Mouse (Mus musculus): Measurements from ENCODE around the gene Tubb4b. TPM values are rescaled to one million over a fixed set of nuclear protein-coding genes. Genes with fewer than 3 reads are reported as not detected.

Tubb4b gene
- total RNA-seq, 1 experiment from 2014 or later, result 222 TPM

DNA sequence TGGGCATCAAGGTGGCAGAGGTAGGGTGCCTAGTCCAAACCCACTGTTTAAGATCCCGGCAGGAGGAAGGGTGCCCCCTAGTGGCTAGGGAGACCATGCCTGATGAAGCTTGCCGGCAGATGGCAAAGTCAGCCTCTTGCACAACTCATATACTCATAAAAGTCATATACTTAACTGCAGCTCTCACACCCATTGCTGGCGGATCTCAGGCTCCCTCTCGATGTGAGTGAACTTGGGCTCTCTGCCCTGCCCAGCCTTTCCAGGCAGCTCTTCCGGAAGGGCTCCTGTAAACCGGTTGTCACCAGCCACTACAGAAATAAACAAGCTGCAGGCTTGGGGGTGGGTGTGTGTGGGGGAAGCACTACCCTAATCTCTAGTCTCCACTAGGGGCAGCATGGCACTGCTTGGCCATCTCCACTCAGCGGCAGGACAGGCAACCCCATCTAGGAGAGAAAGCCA is 4.0 kb upstream of the Tubb4b start:
- peak; percentile 47 for ATAC-seq (ENCODE audit: extremely low read depth, insufficient number of reproducible peaks, low FRiP score, poor library complexity, severe bottlenecking)

DNA sequence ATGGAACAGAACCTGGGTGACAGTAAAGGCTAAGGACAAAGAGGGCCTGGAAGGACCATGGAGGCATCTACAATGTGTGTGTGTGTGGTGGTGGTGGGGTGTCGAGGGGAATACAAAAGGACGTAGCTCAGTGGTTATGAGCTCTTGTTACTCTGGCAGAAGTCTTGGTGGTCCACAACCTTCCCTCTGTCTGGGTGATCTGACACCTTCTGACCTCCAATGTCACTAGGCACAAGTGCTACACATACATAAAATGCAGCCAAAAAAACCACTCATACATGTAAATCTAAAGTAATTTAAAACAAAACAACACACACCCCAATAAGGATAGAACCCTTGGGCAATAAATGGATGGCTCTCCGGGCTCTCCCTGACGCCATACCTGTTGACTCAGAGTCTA is 2.9 kb upstream of the Tubb4b start:
- ATAC-seq (ENCODE audit: extremely low read depth, insufficient number of reproducible peaks, low FRiP score, poor library complexity, severe bottlenecking), result no peak

DNA sequence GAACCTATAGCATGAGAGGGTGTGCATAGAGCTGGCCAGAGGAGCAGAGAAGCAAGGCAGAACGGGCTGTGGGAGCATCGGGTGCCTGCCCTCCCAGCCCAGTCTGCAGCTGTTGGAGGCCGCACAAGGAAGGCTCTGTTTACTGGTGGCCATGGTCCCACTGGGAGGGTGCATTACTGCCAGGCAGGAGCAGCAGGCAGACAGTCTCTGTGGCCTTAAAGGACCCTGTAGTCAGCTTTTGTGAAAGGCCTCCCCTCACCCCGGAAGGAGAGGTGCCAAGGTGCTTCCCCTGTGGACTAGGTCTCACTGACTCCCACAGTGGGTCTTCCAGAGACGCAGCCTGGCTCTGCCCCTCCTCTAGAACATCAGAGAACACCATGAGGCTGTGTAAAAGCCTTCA is 2.4 kb upstream of the Tubb4b start:
- no peak for ATAC-seq (ENCODE audit: extremely low read depth, insufficient number of reproducible peaks, low FRiP score, poor library complexity, severe bottlenecking)

DNA sequence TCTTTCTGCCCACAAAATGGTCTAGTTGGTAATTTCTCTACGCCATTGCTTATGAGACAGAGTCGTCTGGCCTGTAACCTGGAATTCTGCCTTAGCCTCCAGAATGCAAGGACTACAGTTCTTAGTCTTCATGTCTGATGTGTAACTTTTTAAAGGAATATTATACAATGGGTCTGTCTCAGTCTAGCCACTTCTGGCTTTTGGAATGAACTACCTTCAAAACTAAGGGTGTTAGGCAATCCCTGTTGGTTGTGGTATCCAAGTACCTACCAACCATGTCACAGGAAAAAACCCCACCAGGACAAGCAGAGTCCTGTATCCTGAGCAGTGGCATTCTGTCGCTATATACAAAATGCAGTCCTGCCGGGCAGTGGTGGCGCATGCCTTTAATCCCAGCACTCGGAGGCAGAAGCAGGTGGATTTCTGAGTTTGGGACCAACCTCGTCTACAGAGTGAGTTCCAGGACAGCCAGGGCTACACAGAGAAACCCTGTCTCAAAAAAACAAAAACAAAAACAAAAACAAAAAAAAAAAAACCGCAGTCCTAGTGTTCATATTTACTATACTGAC is 1.4 kb upstream of the Tubb4b start:
- ATAC-seq (ENCODE audit: extremely low read depth, insufficient number of reproducible peaks, low FRiP score, poor library complexity, severe bottlenecking), result no peak

DNA sequence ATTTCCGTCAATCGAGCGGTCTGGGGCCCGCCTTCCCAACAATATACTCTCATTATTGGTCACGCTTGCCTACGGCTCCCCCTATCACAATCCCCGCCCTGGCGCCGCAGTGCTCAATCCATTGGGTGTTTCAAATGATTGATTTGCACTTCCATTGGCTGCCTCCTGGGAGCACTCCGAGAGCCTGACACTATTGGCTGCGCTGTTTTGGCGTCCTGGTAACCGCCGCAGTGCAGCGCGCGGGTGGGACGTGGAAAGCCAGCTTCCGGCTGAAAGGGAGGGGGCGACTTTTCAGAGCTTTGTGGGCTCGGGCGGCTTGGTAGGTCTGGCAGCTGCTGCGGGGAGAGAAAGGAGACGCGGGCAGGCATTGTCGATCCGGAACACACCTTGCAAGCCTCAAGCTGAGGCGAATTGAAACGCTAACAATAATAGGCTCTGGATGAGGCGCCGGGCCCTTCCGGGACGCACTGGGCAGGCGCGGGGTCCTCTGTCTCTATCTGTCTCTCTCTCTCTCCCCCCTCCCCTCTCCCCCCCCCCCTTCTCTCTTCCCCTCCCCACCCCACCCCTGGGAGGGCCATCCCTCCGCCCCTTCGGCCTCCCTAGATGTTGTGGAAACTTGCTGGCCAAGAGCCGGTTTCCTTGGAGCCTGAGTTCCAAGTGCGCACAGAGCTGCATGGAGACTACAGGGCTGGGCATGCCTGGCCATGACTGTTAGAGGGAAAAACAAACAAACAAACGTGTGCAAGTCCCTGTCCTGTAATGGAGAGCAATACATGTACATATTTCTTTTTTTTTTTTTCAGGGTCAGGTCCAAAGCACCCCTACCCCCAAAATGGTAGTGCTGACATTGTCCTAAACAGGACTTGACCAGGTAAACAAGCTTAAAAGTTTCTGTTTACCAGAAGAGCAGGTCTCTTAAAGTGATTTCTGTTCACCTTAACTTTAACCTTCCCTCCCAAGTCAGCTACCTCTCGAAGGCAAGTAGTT is 557 bp upstream of the Tubb4b start:
- peak; percentile 80 for ATAC-seq (ENCODE audit: extremely low read depth, insufficient number of reproducible peaks, low FRiP score, poor library complexity, severe bottlenecking)

DNA sequence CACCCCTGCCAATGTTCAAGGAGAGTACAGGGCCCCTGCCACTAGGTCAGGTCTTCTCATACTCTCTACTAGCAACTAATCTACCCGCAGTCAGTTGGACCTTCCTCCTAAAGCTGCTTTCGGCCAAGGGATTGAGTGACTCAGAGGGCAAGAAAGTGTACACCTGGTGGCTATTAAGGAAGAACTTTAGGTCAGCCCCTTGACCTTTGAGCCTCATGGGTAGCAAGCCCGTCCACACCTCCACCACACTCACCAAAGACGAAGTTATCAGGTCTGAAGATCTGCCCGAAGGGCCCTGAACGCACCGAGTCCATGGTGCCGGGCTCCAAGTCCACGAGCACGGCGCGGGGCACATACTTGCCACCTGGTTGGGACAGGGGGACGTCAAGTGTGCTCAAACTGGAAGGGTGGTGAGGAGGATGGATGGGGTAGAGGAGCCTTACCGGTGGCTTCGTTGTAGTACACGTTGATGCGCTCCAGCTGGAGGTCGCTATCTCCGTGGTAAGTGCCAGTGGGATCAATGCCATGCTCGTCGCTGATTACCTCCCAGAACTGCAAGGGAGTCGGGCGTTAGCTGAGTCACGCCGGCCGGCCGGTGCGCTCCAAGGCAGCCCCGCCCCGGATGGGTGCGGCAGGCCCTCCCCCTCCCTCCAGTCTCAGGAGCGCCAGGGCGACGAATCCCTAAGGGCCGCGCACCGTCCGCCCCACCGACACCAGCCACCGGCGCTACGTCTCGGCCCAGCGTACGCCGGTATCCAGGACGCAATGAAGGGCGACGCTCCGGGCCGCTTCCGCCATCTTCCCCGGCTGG is 616 bp downstream of the Tubb4b start:
- ATAC-seq (ENCODE audit: extremely low read depth, insufficient number of reproducible peaks, low FRiP score, poor library complexity, severe bottlenecking), result peak; percentile 2

DNA sequence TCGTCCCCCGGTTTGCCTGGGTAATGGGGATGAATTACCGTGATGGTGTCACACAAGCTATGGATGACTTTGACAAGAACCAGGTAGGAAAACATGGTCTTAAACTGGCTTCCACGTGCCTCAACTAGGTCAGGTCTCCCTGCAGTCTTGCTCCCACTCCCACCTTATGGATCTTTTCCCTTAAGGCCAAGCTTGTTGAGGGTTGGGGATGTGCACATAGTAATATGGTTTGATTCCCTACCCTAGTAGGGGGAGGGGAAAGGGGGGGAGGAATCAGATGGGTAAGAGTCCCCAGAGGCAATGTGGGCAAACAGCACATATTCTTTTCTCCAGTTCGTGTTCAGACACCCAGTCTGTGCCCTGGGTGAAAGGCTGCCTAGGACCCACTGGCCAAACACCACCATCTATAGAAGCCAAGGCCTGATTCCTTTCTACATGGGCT is 3.1 kb downstream of the Tubb4b start:
- no peak for ATAC-seq (ENCODE audit: extremely low read depth, insufficient number of reproducible peaks, low FRiP score, poor library complexity, severe bottlenecking)

DNA sequence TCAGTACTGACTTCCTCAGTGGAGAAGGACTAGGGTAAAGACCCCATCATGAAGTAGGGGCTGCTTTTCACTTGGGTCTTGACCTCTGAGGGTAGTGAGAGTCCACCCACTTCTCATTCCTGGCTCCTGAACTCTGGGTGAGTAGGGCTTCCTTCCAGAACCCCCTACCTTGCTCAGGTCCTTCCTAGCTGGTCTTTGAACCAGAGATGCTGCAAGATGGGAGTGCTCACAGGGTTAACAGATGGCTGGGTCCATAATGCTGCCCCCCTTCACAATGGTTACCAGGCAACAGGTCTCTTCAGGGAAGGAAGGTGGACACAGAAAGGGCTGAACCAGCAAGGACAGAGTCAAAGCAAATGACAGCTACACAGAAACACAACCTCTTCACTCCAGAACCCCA is 6.1 kb downstream of the Tubb4b start, which contains the start of gene Fam166a:
Gene Fam166a, plus strand, starts transcription at position 301 of the 400 bp plus-strand sequence.
- no peak for ATAC-seq (ENCODE audit: extremely low read depth, insufficient number of reproducible peaks, low FRiP score, poor library complexity, severe bottlenecking)

DNA sequence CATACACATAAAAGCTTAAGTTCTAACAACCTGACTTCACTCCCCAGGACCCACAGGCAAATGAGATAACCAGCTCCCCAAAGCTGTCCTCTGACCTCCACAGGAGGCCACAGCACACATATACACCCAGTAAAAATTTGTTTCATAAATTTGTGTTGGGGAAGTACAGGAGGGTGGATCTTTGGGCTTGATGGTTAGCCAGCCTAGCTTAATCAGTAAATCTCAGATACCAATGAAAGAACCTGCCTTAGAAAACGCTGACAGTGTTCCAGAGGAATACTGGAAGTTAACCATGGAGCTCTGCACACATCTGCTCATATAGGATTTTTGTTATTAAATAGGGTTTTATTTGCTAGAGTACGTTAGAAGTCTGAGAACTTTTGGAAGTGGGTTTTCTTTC is 6.8 kb downstream of the Tubb4b start:
- no peak for ATAC-seq (ENCODE audit: extremely low read depth, insufficient number of reproducible peaks, low FRiP score, poor library complexity, severe bottlenecking)

DNA sequence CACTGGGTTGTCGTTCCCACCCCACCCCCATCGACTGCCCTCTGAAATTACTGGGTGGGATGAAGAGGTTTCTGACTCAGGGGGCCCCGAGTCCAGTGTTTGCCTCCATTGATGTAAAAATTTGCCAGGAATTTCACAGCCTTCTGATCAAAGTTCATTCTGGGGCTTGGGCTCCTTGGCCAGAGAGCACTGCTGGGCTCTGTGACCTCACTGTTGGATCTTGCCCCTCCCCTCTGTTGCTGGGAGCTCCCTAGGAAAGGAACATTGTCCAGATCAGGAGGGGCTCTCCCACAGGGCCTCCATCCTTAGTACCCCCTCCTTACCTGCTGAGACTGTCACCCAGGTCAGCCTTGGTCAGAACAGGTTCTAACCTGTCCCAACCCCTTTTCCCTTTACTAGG is 10.1 kb downstream of the Tubb4b start, which contains the start of gene Stpg3:
Gene Stpg3, minus strand, starts transcription at position 194 of the 400 bp plus-strand sequence.
- no peak for ATAC-seq (ENCODE audit: extremely low read depth, insufficient number of reproducible peaks, low FRiP score, poor library complexity, severe bottlenecking)

DNA sequence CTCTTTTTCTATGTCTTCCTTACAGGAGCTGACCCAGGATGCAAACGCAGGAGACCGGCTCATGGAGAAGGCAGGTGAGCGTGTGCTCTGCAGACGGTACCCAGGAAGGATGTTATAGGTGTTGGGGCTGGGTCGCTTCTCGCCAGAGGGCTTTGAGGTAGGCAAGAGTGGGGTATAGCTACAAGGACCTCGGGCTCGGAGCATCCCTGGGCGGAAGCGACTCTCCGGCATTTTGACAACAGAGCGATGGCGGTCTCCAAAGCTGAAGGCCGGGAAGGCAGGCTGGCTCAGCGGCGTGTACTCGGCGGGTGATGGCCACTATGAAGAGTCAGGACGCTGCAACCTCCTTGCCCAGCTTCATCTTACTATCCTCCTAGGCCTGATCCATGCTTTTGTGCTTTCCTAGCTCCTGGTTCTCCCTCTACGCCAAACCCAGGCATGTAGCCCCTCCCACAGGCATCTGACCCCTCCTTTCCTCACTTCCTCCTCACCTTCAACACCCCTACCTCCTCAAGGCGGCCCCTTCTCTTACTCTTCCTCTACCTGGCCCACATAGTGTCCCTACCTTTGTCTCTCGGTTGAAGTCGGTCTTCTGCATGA is 11.1 kb downstream of the Tubb4b start:
- no peak for ATAC-seq (ENCODE audit: extremely low read depth, insufficient number of reproducible peaks, low FRiP score, poor library complexity, severe bottlenecking)

DNA sequence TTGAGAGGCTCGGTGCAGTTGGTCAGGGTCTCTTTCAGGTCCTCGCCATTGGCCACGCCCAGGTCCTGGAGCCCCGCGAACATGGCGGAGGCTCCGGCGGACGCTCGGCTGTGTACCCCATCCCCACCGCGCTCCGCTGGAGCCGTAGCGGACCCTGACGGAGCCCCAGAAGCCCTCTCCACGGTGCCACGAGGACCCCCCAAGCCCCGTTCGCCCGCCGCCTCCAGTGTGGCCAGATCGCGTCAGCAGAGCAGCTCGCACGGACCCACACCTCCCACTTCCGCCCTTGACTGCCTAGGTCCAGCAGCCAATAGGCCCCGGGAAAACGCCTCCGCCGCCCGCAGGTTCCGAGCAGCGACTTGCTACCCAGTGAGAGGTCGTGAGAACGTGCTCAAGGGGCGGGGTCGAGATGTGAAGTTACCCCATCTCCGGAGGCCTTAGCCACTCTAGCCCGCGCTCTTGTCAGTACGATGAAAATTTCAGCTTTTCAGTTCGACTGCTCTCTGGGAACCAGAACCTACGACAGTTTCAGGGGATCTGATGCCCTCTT is 13.3 kb downstream of the Tubb4b start, which contains the start of gene Nelfb:
Gene Nelfb, minus strand, starts transcription at position 369 of the 550 bp plus-strand sequence.
- ATAC-seq (ENCODE audit: extremely low read depth, insufficient number of reproducible peaks, low FRiP score, poor library complexity, severe bottlenecking), result peak; percentile 93

DNA sequence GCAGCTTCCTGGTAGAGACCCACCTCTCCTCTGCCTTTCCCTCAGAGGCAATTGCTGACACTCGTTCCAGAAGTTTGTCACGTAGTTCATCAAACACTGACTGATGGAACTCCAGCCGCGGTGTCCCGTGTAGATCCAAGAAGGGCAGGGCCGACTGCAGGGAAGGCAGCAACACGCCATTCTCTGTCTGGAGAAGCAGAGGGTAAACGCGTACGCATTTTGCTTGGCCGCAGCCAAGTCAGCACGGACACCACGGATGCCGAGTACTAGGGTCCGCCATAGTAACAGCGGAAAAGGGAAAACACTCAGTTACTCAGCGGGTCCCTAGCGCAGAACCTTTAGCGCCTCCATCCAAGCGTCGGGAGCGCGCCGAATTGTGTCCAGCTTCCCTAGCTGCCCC is 13.8 kb downstream of the Tubb4b start:
- no peak for ATAC-seq (ENCODE audit: extremely low read depth, insufficient number of reproducible peaks, low FRiP score, poor library complexity, severe bottlenecking)

DNA sequence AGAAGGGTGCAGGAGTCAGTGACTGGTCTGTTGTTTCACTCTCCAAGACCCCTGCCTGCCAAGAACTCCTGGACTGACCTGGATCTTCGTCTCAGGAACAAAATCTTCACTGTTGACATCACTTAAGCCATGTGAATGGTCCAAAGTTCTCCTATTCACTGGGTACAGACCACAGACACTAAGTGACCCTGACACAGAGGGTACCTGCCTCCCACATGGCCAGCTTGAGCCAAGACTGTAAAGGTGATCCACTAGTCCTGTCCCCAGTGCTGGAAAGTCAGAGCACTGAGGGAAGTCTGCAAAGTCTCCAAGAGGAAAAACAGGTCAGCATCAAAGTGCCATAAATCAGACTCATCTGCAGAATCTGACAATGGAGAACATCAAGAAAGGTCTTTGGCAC is 16.9 kb downstream of the Tubb4b start:
- no peak for ATAC-seq (ENCODE audit: extremely low read depth, insufficient number of reproducible peaks, low FRiP score, poor library complexity, severe bottlenecking)

DNA sequence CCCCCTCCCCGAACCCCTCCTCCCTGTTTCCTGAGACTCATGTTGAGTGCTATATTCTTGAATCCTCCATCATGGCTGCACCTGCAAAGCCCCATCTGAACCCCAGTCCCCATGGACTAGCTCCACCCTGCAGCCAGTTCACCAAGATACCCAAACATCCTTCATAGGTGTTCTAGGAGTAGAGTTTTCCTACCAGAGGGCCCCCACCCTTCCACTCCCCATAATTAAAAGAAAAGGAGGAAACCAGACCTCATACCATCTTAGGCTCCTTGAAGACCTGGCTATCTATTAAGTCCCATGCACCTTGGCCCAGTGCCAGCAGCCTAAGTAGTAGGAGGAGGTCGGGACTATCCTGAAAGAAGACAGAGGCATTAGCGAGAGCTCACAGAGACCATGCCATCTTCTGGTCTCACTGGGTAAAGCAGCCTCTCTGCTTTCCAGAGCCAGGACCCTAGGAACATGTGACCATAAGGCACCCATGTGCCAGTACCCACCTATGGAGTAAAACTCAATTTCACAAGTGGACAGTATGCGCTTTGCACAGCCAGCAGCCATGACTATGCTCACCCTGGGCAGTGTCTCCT is 20.8 kb downstream of the Tubb4b start:
- no peak for ATAC-seq (ENCODE audit: extremely low read depth, insufficient number of reproducible peaks, low FRiP score, poor library complexity, severe bottlenecking)

DNA sequence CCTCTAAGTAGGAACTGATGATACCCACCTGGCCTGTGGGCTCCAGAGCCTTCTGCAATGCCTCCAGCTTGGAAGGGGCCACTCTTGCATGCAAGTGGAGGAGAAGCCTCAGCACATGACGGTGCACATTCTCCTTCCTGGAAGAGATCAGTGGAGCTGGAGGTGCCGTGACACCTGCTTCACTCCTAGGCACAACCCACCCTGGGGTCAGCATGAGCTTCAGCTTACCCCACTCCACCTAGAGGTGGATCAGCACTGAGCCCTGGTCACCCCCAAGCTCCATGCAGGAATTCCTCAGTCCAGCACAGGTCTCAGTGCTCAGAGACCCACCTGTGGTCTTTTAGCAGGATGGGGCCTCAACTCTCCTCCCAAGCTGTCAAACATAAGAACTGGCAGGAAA is 23.9 kb downstream of the Tubb4b start:
- ATAC-seq (ENCODE audit: extremely low read depth, insufficient number of reproducible peaks, low FRiP score, poor library complexity, severe bottlenecking), result no peak

DNA sequence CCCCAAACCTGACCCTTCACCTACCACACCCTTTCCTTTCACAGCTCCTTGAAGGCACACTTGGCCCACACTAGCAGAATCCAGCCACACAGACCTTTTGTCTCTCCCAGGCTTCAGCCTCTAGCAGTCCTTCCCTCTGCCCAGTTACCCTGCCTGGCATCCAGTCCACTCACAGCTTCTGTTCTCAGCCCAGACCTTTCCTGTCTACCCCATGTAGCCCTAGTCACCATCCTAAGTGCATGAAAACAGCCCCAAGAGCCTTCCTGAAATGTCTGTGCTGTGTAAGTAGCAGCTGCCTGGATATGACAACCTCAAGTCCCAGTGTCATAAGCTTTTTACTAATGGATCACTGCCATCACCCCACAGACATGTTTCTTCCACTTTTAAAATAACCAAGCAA is 26.6 kb downstream of the Tubb4b start:
- ATAC-seq (ENCODE audit: extremely low read depth, insufficient number of reproducible peaks, low FRiP score, poor library complexity, severe bottlenecking), result no peak

DNA sequence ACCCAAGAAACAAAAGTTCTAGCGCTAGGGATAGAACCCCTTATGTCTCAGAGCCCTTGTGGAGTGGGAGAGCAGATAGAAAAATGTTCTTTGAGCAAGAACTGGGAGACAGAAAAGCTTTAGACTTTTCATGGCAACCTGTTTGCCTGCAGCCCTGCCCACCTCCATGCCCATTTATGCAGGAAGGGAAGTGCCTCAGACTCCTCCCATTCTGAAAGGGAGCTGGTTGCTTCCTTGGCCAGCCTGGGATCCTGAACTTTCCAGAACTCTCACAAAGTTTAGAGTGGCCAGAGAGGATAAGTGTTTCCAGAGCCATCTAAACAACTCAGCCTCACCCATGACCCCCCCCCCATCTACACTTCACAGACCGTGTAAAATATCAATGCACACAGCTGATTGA is 27.3 kb downstream of the Tubb4b start:
- no peak for ATAC-seq (ENCODE audit: extremely low read depth, insufficient number of reproducible peaks, low FRiP score, poor library complexity, severe bottlenecking)

Measured in neutrophil, adult 5-6 weeks (primary cell).